Mouse (Mus musculus): Measurements from ENCODE around the gene Prkra. TPM values are rescaled to one million over a fixed set of nuclear protein-coding genes. Genes with fewer than 3 reads are reported as not detected.

Prkra gene
- 20.5 and 25.2 TPM in 2 replicates for polyA plus RNA-seq (2012; rRNA removed)

GRCm38 (mm10) chr2:76647883-76648570 lies at the start of gene Prkra, which contains the start of gene Pjvk:
Gene Prkra, minus strand, starts transcription at chr2:76648015.
Gene Pjvk, plus strand, starts transcription at chr2:76648476.

DNA sequence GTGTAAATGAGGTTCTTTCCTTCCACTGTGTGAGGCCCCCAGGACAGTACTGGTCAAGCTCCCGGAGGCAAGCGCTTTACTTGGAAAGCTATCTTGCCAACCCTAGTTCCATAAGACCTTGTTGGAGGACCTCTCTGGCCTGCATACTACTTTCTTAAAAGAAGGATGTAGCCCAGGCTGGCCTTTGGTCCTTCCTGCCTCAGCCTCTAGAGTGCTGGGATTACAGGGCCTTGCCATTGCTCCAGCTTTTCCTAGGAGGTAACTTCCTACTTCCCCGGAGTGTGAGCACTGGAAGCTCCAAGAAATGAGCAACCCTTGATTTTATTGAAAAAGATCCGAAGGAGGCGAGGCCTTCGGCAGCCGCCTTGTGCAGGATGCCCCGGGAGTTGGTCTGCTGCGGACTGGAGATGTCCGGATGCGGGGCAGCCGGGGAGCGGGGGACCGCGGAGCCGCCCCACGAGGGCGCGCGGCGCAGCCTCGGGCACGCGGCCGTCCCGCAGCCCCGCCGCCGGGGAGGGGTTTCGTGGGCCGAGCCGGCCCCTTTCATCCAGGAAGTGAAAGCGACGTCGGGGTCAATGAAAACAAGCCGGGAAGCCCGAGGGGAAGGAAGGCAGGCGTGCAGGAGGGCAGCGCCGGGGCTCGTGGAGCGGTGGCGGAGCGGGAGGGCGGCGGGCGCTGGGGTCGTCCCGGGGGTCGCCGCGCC lies 27.1 kb upstream of the Prkra start, which contains the start of gene Plekha3:
TSS of gene Plekha3 (plus strand) at position 557 of the 703 bp plus-strand sequence.

GRCm38 (mm10) chr2:76672966-76673392 lies 25.2 kb upstream of the Prkra start, which contains the start of gene Fkbp7:
Gene Fkbp7, minus strand, starts transcription at chr2:76673116.

Other genes starting within 250 kb of the Prkra start
- 19.4 and 21.5 TPM in 2 replicates for gene Osbpl6, start 241.5 kb downstream of the Prkra start, polyA plus RNA-seq (2012; rRNA removed)
- not detected in 2 replicates for gene Pjvk, start 461 bp upstream of the Prkra start, polyA plus RNA-seq (2012; rRNA removed)
- 1.1 and 1.5 TPM in 2 replicates for gene Fkbp7, start 25.1 kb upstream of the Prkra start, polyA plus RNA-seq (2012; rRNA removed)
- gene Plekha3, start 27.3 kb upstream of the Prkra start, polyA plus RNA-seq (2012; rRNA removed) = 14.1 and 15.0 TPM in 2 replicates

Data from ovary, adult 2 months (tissue).